Mouse (Mus musculus): Measurements from ENCODE around the gene Kmo. TPM values are rescaled to one million over a fixed set of nuclear protein-coding genes. Genes with fewer than 3 reads are reported as not detected.

Kmo gene
- polyA plus RNA-seq, 1 experiment from 2014 or later = 0.53 TPM

DNA sequence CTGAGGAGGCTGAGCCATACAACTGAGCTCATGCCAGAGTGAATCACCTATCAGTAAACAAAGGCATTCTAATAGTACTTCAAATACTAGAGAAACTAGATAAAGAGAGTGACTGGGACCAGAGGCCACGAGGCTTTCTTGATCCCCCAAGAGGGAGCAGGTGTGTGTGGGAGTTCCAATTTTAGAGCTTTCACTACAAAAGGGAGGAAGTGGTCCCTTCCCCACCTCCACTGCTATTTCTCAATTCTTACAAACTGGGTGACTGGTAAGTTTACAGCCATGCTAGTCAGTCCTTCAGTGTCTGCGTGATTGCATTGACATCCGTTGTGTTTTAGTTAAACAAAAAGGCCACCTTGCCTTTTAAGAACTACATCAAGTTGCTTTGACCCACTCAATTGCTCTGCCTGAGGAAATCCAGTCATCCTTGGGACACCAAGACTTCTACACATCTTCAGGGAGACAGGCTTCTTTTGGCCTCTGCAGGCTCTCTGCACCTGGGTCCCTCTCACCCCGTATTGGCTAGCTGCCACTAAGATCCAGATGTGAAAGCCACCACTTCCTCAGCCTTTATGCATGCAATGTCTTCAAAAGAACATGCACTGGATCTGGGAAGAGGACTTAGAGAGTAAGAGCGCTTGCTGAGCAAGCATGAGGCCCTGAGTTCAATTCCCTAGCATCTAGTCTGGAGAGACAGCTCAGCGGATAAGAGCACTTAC, 20.4 kb downstream of the Kmo start:
- H3K27ac ChIP-seq (ENCODE audit: low read depth, low read length) = no peak overlapping the region
- no peak for ATAC-seq
- no peaks in the 10 kb centered on the region for H3K9me3 ChIP-seq (ENCODE audit: control insufficient read depth)
- H3K4me2 ChIP-seq (replicated peaks; ENCODE audit: low read depth) = no peak overlapping the region
- no peak overlapping the region for H3K9ac ChIP-seq (ENCODE audit: low read depth, low read length)
- no peaks in the 10 kb centered on the region for H3K27me3 ChIP-seq (replicated peaks; ENCODE audit: control insufficient read depth, insufficient read depth, low read length)
- WGBS = 63% methylated on average over 6 of the region's 6 CpGs
- no peak overlapping the region for H3K4me3 ChIP-seq (ENCODE audit: low read depth, low read length)
- no peaks in the 10 kb centered on the region for H3K36me3 ChIP-seq (ENCODE audit: control insufficient read depth, insufficient read depth)
- no peak for TF ChIP-seq CTCF (IDR thresholded peaks at IDR 0.05; ENCODE audit: low read depth)
- no peaks in the 10 kb centered on the region for H3K4me1 ChIP-seq (replicated peaks; ENCODE audit: control insufficient read depth, insufficient read depth, low read length)

DNA sequence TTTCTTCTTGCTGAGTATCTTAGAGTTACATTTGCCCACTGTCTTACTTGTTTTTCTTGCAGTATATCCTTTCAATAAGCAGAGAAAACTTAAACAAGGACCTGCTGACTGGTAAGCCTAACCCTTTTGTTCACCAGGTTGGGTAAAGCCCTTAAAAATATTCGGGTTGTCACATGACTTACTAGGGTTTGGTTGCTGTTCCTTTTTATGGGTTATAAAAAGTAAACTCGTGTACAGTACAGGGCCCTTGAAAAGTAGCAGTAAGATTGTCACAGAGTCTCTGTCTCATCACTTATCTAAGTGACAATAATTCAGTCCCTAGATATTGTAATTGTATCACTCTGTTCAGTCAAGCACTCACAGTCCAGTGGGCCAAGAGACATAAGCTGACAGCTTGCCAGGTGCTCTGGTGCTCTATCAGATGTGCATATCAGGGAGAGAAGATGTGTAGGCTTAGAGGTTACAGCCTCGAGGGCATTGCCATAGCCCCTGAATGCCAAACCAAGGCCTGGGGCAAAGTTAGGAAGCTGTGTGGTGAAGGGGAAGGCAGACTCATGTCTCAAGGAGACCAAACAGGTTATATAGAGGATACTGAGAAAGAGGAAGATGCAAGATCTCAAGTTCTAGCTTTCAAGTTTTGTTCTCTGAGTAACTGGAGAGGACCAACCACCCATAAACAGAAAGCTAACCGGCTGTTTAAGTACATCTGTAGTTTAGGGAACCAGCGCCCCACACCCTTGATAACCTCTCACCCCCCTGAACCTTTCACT, 23.5 kb downstream of the Kmo start:
- TF ChIP-seq CTCF (IDR thresholded peaks at IDR 0.05; ENCODE audit: low read depth) = no peak
- H3K9me3 ChIP-seq (ENCODE audit: control insufficient read depth) = no peaks in the 10 kb centered on the region
- 55% methylated on average over 5 of the region's 5 CpGs for WGBS
- no peaks in the 10 kb centered on the region for H3K36me3 ChIP-seq (ENCODE audit: control insufficient read depth, insufficient read depth)
- no peak overlapping the region for H3K27ac ChIP-seq (ENCODE audit: low read depth, low read length)
- no peaks in the 10 kb centered on the region for H3K4me1 ChIP-seq (replicated peaks; ENCODE audit: control insufficient read depth, insufficient read depth, low read length)
- H3K27me3 ChIP-seq (replicated peaks; ENCODE audit: control insufficient read depth, insufficient read depth, low read length) = no peaks in the 10 kb centered on the region
- H3K9ac ChIP-seq (ENCODE audit: low read depth, low read length) = no peak overlapping the region
- H3K4me3 ChIP-seq (ENCODE audit: low read depth, low read length) = no peak overlapping the region
- ATAC-seq = no peak
- H3K4me2 ChIP-seq (replicated peaks; ENCODE audit: low read depth) = no peak overlapping the region

- Histone ChIP-seq H3K4me1 (replicated peaks; ENCODE audit: control insufficient read depth, insufficient read depth, low read length) (no peaks in the 10 kb centered on the region), H3K36me3 (ENCODE audit: control insufficient read depth, insufficient read depth) (no peaks in the 10 kb centered on the region), H3K4me2 (replicated peaks; ENCODE audit: low read depth) (no peak overlapping the region), H3K4me3 (ENCODE audit: low read depth, low read length) (no peak overlapping the region), H3K9me3 (ENCODE audit: control insufficient read depth) (no peaks in the 10 kb centered on the region), H3K27ac (ENCODE audit: low read depth, low read length) (no peak overlapping the region), H3K27me3 (replicated peaks; ENCODE audit: control insufficient read depth, insufficient read depth, low read length) (no peaks in the 10 kb centered on the region), H3K9ac (ENCODE audit: low read depth, low read length) (no peak overlapping the region)
- TF ChIP-seq CTCF (IDR thresholded peaks at IDR 0.05; ENCODE audit: low read depth) = no peak
- ATAC-seq = no peak
- 25% methylated on average over 9 of the region's 9 CpGs for WGBS
Measured at GRCm38 (mm10) chr1:175646952-175647351, 26.8 kb downstream of the Kmo start.

DNA sequence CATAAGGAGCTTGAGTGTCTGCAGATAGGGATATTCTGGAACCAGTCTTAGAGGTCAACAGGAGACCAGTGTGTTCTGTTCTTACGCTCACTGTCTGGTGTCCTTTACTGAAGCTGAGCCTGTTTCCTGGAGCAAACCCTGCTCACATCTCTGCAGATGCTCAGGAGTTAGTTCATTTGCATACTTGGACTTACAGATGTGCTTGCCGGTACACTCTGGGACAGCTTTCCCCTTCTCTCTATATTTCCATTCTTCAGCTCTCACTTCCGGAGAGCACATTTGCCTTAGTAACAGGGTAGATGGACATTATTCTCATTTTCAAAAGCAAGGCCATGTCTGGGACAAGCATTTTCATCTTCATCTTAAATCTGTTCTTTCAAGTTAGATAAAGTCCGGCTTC, 28.4 kb downstream of the Kmo start:
- no peak overlapping the region for H3K27ac ChIP-seq (ENCODE audit: low read depth, low read length)
- no peak overlapping the region for H3K4me3 ChIP-seq (ENCODE audit: low read depth, low read length)
- ATAC-seq = no peak
- H3K4me1 ChIP-seq (replicated peaks; ENCODE audit: control insufficient read depth, insufficient read depth, low read length) = no peaks in the 10 kb centered on the region
- H3K9me3 ChIP-seq (ENCODE audit: control insufficient read depth) = no peaks in the 10 kb centered on the region
- no peaks in the 10 kb centered on the region for H3K36me3 ChIP-seq (ENCODE audit: control insufficient read depth, insufficient read depth)
- WGBS = 93% methylated on average over 4 of the region's 4 CpGs
- H3K27me3 ChIP-seq (replicated peaks; ENCODE audit: control insufficient read depth, insufficient read depth, low read length) = no peaks in the 10 kb centered on the region
- H3K9ac ChIP-seq (ENCODE audit: low read depth, low read length) = no peak overlapping the region
- TF ChIP-seq CTCF (IDR thresholded peaks at IDR 0.05; ENCODE audit: low read depth) = no peak
- H3K4me2 ChIP-seq (replicated peaks; ENCODE audit: low read depth) = no peak overlapping the region

GRCm38 (mm10) chr1:175659900-175660299, 39.7 kb downstream of the Kmo start:
- no peaks in the 10 kb centered on the region for H3K27me3 ChIP-seq (replicated peaks; ENCODE audit: control insufficient read depth, insufficient read depth, low read length)
- no peak for ATAC-seq
- no peak overlapping the region for H3K4me3 ChIP-seq (ENCODE audit: low read depth, low read length)
- no peaks in the 10 kb centered on the region for H3K9me3 ChIP-seq (ENCODE audit: control insufficient read depth)
- H3K9ac ChIP-seq (ENCODE audit: low read depth, low read length) = no peak overlapping the region
- 94% methylated on average over 4 of the region's 4 CpGs for WGBS
- no peak for TF ChIP-seq CTCF (IDR thresholded peaks at IDR 0.05; ENCODE audit: low read depth)
- no peak overlapping the region for H3K27ac ChIP-seq (ENCODE audit: low read depth, low read length)
- no peaks in the 10 kb centered on the region for H3K36me3 ChIP-seq (ENCODE audit: control insufficient read depth, insufficient read depth)
- H3K4me2 ChIP-seq (replicated peaks; ENCODE audit: low read depth) = no peak overlapping the region
- no peaks in the 10 kb centered on the region for H3K4me1 ChIP-seq (replicated peaks; ENCODE audit: control insufficient read depth, insufficient read depth, low read length)

DNA sequence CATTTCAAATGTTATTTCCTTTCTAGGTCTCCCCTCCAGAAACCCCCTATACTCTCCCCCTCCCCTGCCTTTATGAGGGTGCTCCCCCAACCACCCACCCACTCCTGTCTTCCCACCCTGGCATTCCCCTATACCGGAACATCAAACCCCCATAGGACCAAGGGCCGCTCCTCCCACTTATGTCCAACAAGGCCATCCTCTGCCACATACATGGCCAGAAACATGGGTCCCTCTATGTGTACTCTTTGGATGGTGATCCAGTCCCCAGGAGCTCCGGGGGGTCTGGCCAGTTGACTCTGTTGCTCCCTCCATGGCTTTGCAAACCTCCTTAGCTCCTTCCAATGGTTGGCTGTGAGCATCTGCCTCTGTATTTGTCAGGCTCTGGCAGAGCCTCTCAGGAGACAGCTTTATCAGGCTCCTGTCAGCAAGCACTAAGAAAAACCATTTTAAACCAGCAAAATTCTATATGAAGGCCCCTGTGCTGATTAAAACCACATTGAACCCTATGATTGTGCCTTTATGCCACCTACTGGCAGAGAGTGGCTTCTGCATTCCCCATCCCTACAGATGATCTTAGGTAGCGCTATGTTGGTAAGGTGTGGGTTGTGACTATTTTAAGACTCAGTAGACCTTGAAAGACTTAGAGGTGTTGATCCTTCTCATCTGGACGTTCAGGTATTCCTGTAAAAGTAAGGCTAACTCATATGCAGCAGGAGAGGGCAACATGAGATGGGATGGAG, 48.7 kb downstream of the Kmo start:
- peak; percentile 82 for TF ChIP-seq CTCF (IDR thresholded peaks at IDR 0.05; ENCODE audit: low read depth)
- Histone ChIP-seq H3K4me2 (replicated peaks; ENCODE audit: low read depth) (no peak overlapping the region), H3K9ac (ENCODE audit: low read depth, low read length) (no peak overlapping the region), H3K4me3 (ENCODE audit: low read depth, low read length) (no peak overlapping the region), H3K36me3 (ENCODE audit: control insufficient read depth, insufficient read depth) (no peaks in the 10 kb centered on the region), H3K27ac (ENCODE audit: low read depth, low read length) (no peak overlapping the region), H3K4me1 (replicated peaks; ENCODE audit: control insufficient read depth, insufficient read depth, low read length) (no peaks in the 10 kb centered on the region), H3K27me3 (replicated peaks; ENCODE audit: control insufficient read depth, insufficient read depth, low read length) (no peaks in the 10 kb centered on the region), H3K9me3 (ENCODE audit: control insufficient read depth) (no peaks in the 10 kb centered on the region)
- 72% methylated on average over 5 of the region's 5 CpGs for WGBS
- peak; percentile 45; the same call in 1 of the 2 replicates for ATAC-seq

Data from intestine, postnatal 0 days (tissue).